ENCODE assay signal across 8 mouse cellular contexts in the genomic region with DNA sequence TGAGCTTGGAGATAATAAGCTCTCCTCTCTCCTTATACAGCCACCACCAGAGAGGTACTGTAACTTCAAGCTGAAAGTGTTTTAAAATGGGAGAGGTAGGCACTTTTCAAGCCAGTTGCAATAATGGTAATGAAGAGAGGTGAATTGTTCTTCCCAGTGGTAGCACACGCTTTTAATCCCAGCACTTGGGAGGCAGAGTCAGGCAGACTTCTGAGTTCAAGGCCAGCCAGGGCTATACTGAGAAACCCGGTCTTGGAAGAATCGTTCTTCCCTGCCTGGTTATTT. TPM values are rescaled to one million over a fixed set of nuclear protein-coding genes. Genes with fewer than 3 reads are reported as not detected.
DNase-seq lines count a peak whose midpoint lies in the region; ATAC-seq and TF ChIP-seq lines count a peak whose summit lies in the region.

No protein-coding gene starts in this region.

- H3K4me1 ChIP-seq in lung, embryonic 14.5 days (ENCODE audit: insufficient read depth): peaks cover 2% of the 10 kb centered on the region; the same call in 1 of the 2 replicates
- no peaks in the 10 kb centered on the region for H3K4me1 ChIP-seq in embryonic facial prominence, embryonic 14.5 days (ENCODE audit: control insufficient read depth, insufficient read depth, low read length)
- peaks cover 8% of the 10 kb centered on the region for H3K4me1 ChIP-seq in limb, embryonic 10.5 days
- H3K4me1 ChIP-seq in olfactory bulb, adult 2 months (ENCODE audit: control insufficient read depth, insufficient read depth, low read length): peaks cover 3% of the 10 kb centered on the region

- H3K9me3 ChIP-seq in lung, embryonic 14.5 days (ENCODE audit: low read depth, low read length): no peaks in the 10 kb centered on the region
- no peaks in the 10 kb centered on the region for H3K9me3 ChIP-seq in embryonic facial prominence, embryonic 14.5 days (ENCODE audit: control insufficient read depth, low read length)
- H3K9me3 ChIP-seq in limb, embryonic 10.5 days (replicated peaks): no peaks in the 10 kb centered on the region

- H3K4me3 ChIP-seq in lung, embryonic 14.5 days (ENCODE audit: low read depth, low read length): peak overlapping the region; percentile 100
- H3K4me3 ChIP-seq in embryonic facial prominence, embryonic 14.5 days (ENCODE audit: low read depth, low read length): peak overlapping the region; percentile 87
- H3K4me3 ChIP-seq in limb, embryonic 10.5 days: peak overlapping the region; percentile 99
- H3K4me3 ChIP-seq in olfactory bulb, adult 2 months (ENCODE audit: insufficient read depth, low read depth, low read length): no peak overlapping the region

- H3K27ac ChIP-seq in lung, embryonic 14.5 days (ENCODE audit: low read depth): peak overlapping the region; percentile 98
- peak overlapping the region; percentile 98; the same call in 1 of the 2 replicates for H3K27ac ChIP-seq in embryonic facial prominence, embryonic 14.5 days (replicated peaks; ENCODE audit: low read depth, low read length)
- H3K27ac ChIP-seq in limb, embryonic 10.5 days: peak overlapping the region; percentile 100
- peak overlapping the region; percentile 87; the same call in 1 of the 2 replicates for H3K27ac ChIP-seq in olfactory bulb, adult 2 months (ENCODE audit: insufficient read depth, low read depth, low read length)

- TF ChIP-seq CTCF in lung, embryonic 14.5 days (IDR thresholded peaks at IDR 0.05; ENCODE audit: low read depth): no peak
- TF ChIP-seq CTCF in olfactory bulb, adult 2 months (IDR thresholded peaks at IDR 0.05; ENCODE audit: insufficient read depth, low read depth, low read length): no peak

- peak; percentile 28 for DNase-seq in lung, embryonic 14.5 days
- no peak for DNase-seq in lung, postnatal 36 days
- no peak for DNase-seq in embryonic facial prominence, embryonic 14.5 days (ENCODE audit: low spot score)
- no peak for DNase-seq in limb, embryonic 10.5 days (ENCODE audit: low spot score)
- no peak for DNase-seq in left cerebral cortex, postnatal 4 days
- no peak for DNase-seq in left cerebral cortex, postnatal 36 days (ENCODE audit: low spot score in 2 of 2)
- no peak for DNase-seq in T-cell, adult 2 months (ENCODE audit: low spot score)

- intact Hi-C loops in left cerebral cortex, postnatal 4 days (cut with DNase I): loop anchor here (5.0 kb wide), 1 partner anchor 175 kb away; no protein-coding TSS in a partner anchor
- intact Hi-C loops in left cerebral cortex, postnatal 36 days (cut with DNase I): loop anchor here (2.0 to 5.0 kb wide), 4 partner anchors 35 to 220 kb away; no protein-coding TSS in a partner anchor

- peak; percentile 5; the same call in 1 of the 2 replicates for ATAC-seq in lung, embryonic 14.5 days (ENCODE audit: insufficient read depth)
- ATAC-seq in embryonic facial prominence, embryonic 14.5 days (ENCODE audit: low read depth): no peak

- no peaks in the 10 kb centered on the region for H3K27me3 ChIP-seq in lung, embryonic 14.5 days (ENCODE audit: insufficient read depth, low read length)
- no peaks in the 10 kb centered on the region for H3K27me3 ChIP-seq in embryonic facial prominence, embryonic 14.5 days (replicated peaks; ENCODE audit: control insufficient read depth, insufficient read depth, low read length)
- no peaks in the 10 kb centered on the region for H3K27me3 ChIP-seq in limb, embryonic 10.5 days (ENCODE audit: low read depth, poor library complexity, severe bottlenecking)

- H3K9ac ChIP-seq in lung, embryonic 14.5 days: peak overlapping the region; percentile 100
- H3K9ac ChIP-seq in embryonic facial prominence, embryonic 14.5 days (ENCODE audit: low read depth, low read length): peak overlapping the region; percentile 100

- peak overlapping the region; percentile 74 for H3K4me2 ChIP-seq in lung, embryonic 14.5 days
- H3K4me2 ChIP-seq in embryonic facial prominence, embryonic 14.5 days (ENCODE audit: low read depth, low read length): peak overlapping the region; percentile 83

- WGBS in lung, embryonic 14.5 days: 69% methylated on average over 3 of the region's 3 CpGs
- WGBS in embryonic facial prominence, embryonic 14.5 days: 73% methylated on average over 3 of the region's 3 CpGs
- 82% methylated on average over 3 of the region's 3 CpGs for WGBS in limb, embryonic 10.5 days
- 42% methylated on average over 3 of the region's 3 CpGs for WGBS in olfactory bulb, adult 2 months

- TF ChIP-seq POLR2A in olfactory bulb, adult 2 months (IDR thresholded peaks at IDR 0.05; ENCODE audit: insufficient read depth, low read depth, low read length): no peak

- peaks cover 10% of the 10 kb centered on the region for H3K36me3 ChIP-seq in lung, embryonic 14.5 days (ENCODE audit: insufficient read depth)
- H3K36me3 ChIP-seq in embryonic facial prominence, embryonic 14.5 days (ENCODE audit: control insufficient read depth, insufficient read depth, low read length): peaks cover 12% of the 10 kb centered on the region
- H3K36me3 ChIP-seq in limb, embryonic 10.5 days: peaks cover 25% of the 10 kb centered on the region

RNA-seq across cellular contexts. Expression of gene Tnpo1, which starts 0.7 kb away (rescaled TPM):
- 39.3 and 46.5 TPM in 2 replicates for polyA plus RNA-seq in lung, embryonic 14.5 days (2014; fragmentation: Nextera tagmentation; extraction: Ambion mirVana)
- polyA plus RNA-seq in embryonic facial prominence, embryonic 14.5 days (2014; fragmentation: Nextera tagmentation; extraction: Ambion mirVana): 40.3 and 42.3 TPM in 2 replicates
- 75.5 and 79.3 TPM in 2 replicates for polyA plus RNA-seq in limb, embryonic 10.5 days (2016; fragmentation: Nextera tagmentation; extraction: Ambion mirVana)
- 108 TPM in 1 of 2 replicates, not detected in the other for polyA plus RNA-seq in olfactory bulb, adult 2 months (2012; ENCODE audit: insufficient read depth, insufficient read length, low replicate concordance, missing spikeins)
- 100 to 1,000 TPM in 1 of 2 experiments, 10 to 100 TPM in 1; 98.9 to 122 TPM for total RNA-seq in left cerebral cortex, postnatal 4 days (2021)
- total RNA-seq in left cerebral cortex, postnatal 36 days (2021): 10 to 100 TPM; 52.6 to 68.2 TPM

RNA-seq across cellular contexts. Expression of gene 1700024P04Rik, which starts 57.5 kb away (rescaled TPM):
- not detected in 2 replicates for polyA plus RNA-seq in lung, embryonic 14.5 days (2014; fragmentation: Nextera tagmentation; extraction: Ambion mirVana)
- not detected in 2 replicates for polyA plus RNA-seq in embryonic facial prominence, embryonic 14.5 days (2014; fragmentation: Nextera tagmentation; extraction: Ambion mirVana)
- polyA plus RNA-seq in limb, embryonic 10.5 days (2016; fragmentation: Nextera tagmentation; extraction: Ambion mirVana): not detected in 2 replicates
- not detected in 2 replicates for polyA plus RNA-seq in olfactory bulb, adult 2 months (2012; ENCODE audit: insufficient read depth, insufficient read length, low replicate concordance, missing spikeins)
- total RNA-seq in left cerebral cortex, postnatal 4 days (2021): not detected
- not detected for total RNA-seq in left cerebral cortex, postnatal 36 days (2021)
